11 mouse cellular contexts compared by ENCODE assay signal in the genomic region with DNA sequence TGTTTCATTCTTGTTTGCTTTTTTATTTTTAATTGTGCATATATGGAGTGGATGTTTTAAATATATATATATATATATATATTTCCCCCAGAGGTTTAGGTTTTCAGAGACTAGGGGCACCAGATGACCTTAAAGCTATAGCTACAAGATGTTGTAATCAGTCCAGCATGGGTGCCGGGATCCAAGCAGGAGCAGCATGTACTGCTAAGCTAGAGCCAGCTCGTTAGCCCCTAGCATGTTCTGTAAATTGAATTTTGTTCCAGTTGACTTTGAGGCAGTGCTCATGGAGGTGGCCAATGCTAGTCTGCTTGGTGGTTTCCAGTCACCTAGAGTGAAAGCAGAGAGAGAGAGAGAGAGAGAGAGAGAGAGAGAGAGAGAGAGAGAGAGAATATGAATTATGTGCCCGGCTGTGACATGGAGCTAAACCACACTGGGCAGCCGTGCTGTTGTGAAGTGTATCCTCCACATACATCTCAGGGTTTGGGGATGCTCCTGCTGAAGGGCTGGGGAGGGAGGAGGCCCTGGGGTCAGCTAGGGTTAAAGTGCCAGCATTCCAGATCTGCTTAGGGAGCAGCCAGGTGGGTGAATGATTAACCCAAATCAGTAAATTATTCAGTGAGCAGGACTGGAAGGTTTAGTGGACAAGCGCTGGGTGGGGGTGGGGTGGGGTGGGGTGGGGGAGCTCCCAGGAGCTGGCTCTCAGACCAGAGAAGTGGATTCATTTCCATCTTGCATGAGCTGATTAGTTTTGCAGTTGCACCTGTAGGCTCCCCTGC.
DNase-seq lines count a peak whose midpoint lies in the region; ATAC-seq and TF ChIP-seq lines count a peak whose summit lies in the region.
"Had no signal": no experiment of that assay in that cellular context is flagged by ENCODE, and none has a peak within 500 bp of the region (broad histone marks: within the 10 kb centered on the region; RNA-seq: fewer than 3 reads in every experiment).

No protein-coding gene starts in this region.

- no peaks in the 10 kb centered on the region for H3K36me3 ChIP-seq in neural tube, embryonic 12.5 days
- H3K36me3 ChIP-seq in kidney, embryonic 15.5 days: no peaks in the 10 kb centered on the region
- H3K36me3 ChIP-seq in liver, embryonic 16.5 days (ENCODE audit: control insufficient read depth, insufficient read depth): no peaks in the 10 kb centered on the region
- H3K36me3 ChIP-seq: embryonic facial prominence, embryonic 13.5 days; heart, embryonic 12.5 days; limb, embryonic 12.5 days had no signal

- 21% methylated on average over 5 of the region's 5 CpGs for WGBS in neural tube, embryonic 12.5 days
- 35% methylated on average over 5 of the region's 5 CpGs for WGBS in kidney, embryonic 15.5 days
- 45% methylated on average over 5 of the region's 5 CpGs for WGBS in liver, embryonic 16.5 days (ENCODE audit: insufficient replicate concordance)
- 60% methylated on average over 5 of the region's 5 CpGs for WGBS in cerebellum, adult 2 months

- intact Hi-C loops in left cerebral cortex, postnatal 25 days (cut with DNase I): no loop called here

- peak overlapping the region; percentile 74; the same call in 1 of the 2 replicates for H3K4me2 ChIP-seq in neural tube, embryonic 12.5 days (replicated peaks)
- H3K4me2 ChIP-seq in kidney, embryonic 15.5 days: peak overlapping the region; percentile 76; the same call in 1 of the 2 replicates
- no peak overlapping the region for H3K4me2 ChIP-seq in liver, embryonic 16.5 days (ENCODE audit: low read depth, low read length)

- H3K4me3 ChIP-seq in neural tube, embryonic 12.5 days: no peak overlapping the region
- H3K4me3 ChIP-seq in kidney, embryonic 15.5 days (replicated peaks): no peak overlapping the region
- no peak overlapping the region for H3K4me3 ChIP-seq in liver, embryonic 16.5 days (ENCODE audit: low read depth, low read length)
- no peak overlapping the region for H3K4me3 ChIP-seq in cerebellum, adult 2 months (replicated peaks; ENCODE audit: insufficient read depth, low read depth, low read length)

- no peak for DNase-seq in neural tube, embryonic 10.5 days (ENCODE audit: extremely low spot score, low spot score)
- no peak for DNase-seq in thymus, postnatal 10 days (ENCODE audit: low spot score in 2 of 2)
- DNase-seq in left cerebral cortex, postnatal 25 days (ENCODE audit: low spot score in 2 of 2): no peak
- DNase-seq in cerebellum, adult 2 months: no peak

- no peaks in the 10 kb centered on the region for H3K27me3 ChIP-seq in neural tube, embryonic 12.5 days (replicated peaks)
- H3K27me3 ChIP-seq in kidney, embryonic 15.5 days: no peaks in the 10 kb centered on the region
- no peaks in the 10 kb centered on the region for H3K27me3 ChIP-seq in liver, embryonic 16.5 days (ENCODE audit: control insufficient read depth, insufficient read depth, low read depth, low read length)
- no peaks in the 10 kb centered on the region for H3K27me3 ChIP-seq in cerebellum, adult 2 months (ENCODE audit: control insufficient read depth, insufficient read depth, low read length)
- H3K27me3 ChIP-seq: CH12.LX; heart, embryonic 12.5 days had no signal

- H3K9ac ChIP-seq in neural tube, embryonic 12.5 days: no peak overlapping the region
- no peak overlapping the region for H3K9ac ChIP-seq in kidney, embryonic 15.5 days
- no peak overlapping the region for H3K9ac ChIP-seq in liver, embryonic 16.5 days (ENCODE audit: low read depth, low read length)

- TF ChIP-seq POLR2A in cerebellum, adult 2 months (IDR thresholded peaks at IDR 0.05; ENCODE audit: borderline replicate concordance, insufficient read depth, low read length): no peak

- no peak overlapping the region for H3K27ac ChIP-seq in neural tube, embryonic 12.5 days
- H3K27ac ChIP-seq in kidney, embryonic 15.5 days: peak overlapping the region; percentile 95
- H3K27ac ChIP-seq in liver, embryonic 16.5 days (ENCODE audit: low read length): no peak overlapping the region
- H3K27ac ChIP-seq in cerebellum, adult 2 months (ENCODE audit: insufficient read depth, low read length): no peak overlapping the region
- H3K27ac ChIP-seq: limb, embryonic 12.5 days had no signal

- no peak for TF ChIP-seq CTCF in cerebellum, adult 2 months (IDR thresholded peaks at IDR 0.05; ENCODE audit: borderline replicate concordance, insufficient read depth, low read depth, low read length)

- peaks cover 14% of the 10 kb centered on the region for H3K4me1 ChIP-seq in neural tube, embryonic 12.5 days
- peaks cover 35% of the 10 kb centered on the region for H3K4me1 ChIP-seq in kidney, embryonic 15.5 days
- H3K4me1 ChIP-seq in liver, embryonic 16.5 days (ENCODE audit: control insufficient read depth, low read depth, low read length): no peaks in the 10 kb centered on the region
- no peaks in the 10 kb centered on the region for H3K4me1 ChIP-seq in cerebellum, adult 2 months (ENCODE audit: control insufficient read depth, insufficient read depth, low read length)

- no peak for ATAC-seq in neural tube, embryonic 12.5 days (ENCODE audit: low FRiP score, low read depth)
- peak; percentile 75 for ATAC-seq in kidney, embryonic 15.5 days (replicated peaks; ENCODE audit: low FRiP score)
- peak; percentile 86 for ATAC-seq in liver, embryonic 16.5 days (ENCODE audit: low read depth)

- H3K9me3 ChIP-seq in neural tube, embryonic 12.5 days: no peaks in the 10 kb centered on the region
- H3K9me3 ChIP-seq in kidney, embryonic 15.5 days (replicated peaks): no peaks in the 10 kb centered on the region
- H3K9me3 ChIP-seq in liver, embryonic 16.5 days (replicated peaks; ENCODE audit: control insufficient read depth, low read length): no peaks in the 10 kb centered on the region
- H3K9me3 ChIP-seq: embryonic facial prominence, embryonic 13.5 days; heart, embryonic 12.5 days; limb, embryonic 12.5 days had no signal
